Mouse (Mus musculus) ovary, adult 10 weeks (tissue): ENCODE results near the gene Gm17728. TPM values are rescaled to one million over a fixed set of nuclear protein-coding genes. Genes with fewer than 3 reads are reported as not detected.

Source experiments
- polyA plus RNA-seq: library from polyadenylated mRNA; stranded (reverse); fragments of 350-450 nt; fragmentation: Illumina TruSeq; extraction: RNeasy Lipid Tissue Mini Kit (QIAGEN cat#74804); gene quantifications from one replicate; pipeline ENCODE4 v1.2.3, GENCODE M21; 2014

The Gm17728 gene
- not detected for polyA plus RNA-seq

DNA sequence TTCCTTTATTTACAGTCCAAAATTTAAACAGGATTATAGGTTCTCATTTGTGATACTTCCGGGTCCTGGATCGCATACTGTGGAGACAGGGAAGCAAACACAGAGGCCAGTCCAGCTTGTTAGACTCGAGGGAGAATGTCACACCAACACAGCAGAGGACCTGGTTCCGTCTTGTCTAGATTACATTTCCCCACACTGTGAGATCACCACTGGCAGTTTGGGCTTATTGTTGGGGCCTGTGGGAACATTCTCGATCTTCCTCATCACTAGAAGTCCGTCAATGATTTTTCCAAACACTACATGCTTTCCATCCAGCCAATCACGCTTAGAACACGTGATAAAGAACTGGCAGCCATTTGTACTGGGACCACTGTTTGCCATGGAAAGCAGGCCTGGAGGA, at the start of gene Gm17728:
Gene Gm17728 (plus strand): TSS at position 301 of the 400 bp plus-strand sequence.

Other genes with a start within 250 kb of the Gm17728 start
- gene Pabpc6, start 247.7 kb downstream of the Gm17728 start, polyA plus RNA-seq: not detected